Mouse (Mus musculus) ES-Bruce4 (cell line): ENCODE data around the gene Prep.

Source experiments
- EP300 ChIP-seq: IDR thresholded peaks from 2 replicates; pipeline ENCODE4 v1.6.1; 2011; ENCODE audit warnings: low read depth, low read length; ENCODE audit not compliant: insufficient read depth
- POLR2A ChIP-seq: IDR thresholded peaks from one replicate; pipeline ENCODE4 v1.8.1; 2011; ENCODE audit warnings: low read length; ENCODE audit not compliant: insufficient read depth

DNA sequence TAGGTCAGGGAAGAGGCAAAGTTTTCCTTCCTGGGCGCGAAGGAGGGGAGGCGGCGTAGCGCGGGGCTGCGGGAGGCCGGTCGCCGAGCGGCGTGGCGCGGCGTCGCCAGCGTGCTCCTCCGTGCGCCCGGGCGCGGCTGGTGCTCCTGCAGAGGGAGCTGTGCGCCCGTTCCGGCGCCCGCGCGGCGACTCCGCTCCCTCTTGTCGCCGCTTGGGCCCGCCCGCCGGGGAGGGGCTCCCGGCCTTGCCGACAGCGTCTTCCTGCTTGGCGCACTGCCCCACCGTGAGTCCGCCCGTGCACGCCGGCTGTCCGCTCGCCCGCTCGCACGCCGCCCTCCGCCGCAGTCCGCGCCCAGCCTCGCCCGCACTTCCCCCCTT, at the start of gene Prep:
- TF ChIP-seq EP300 (no peak), POLR2A (no peak)
